Mouse (Mus musculus) midbrain, postnatal 0 days (tissue): ENCODE measurements at regions not wholly inside any gene's neighbourhood (a gene's known extent, or its start where the extent isn't known, plus 50 kb on each side); places are given as distances from the start of the nearest gene placed in this dataset.

Source experiments
- ATAC-seq: fragments of 200-750 bp; cut with Nextera tagmentation; 2 replicates; pipeline ENCODE4 v1.8.0; 2017; ENCODE audit warnings: moderate number of reproducible peaks, mild to moderate bottlenecking, moderate TSS enrichment, moderate library complexity; ENCODE audit not compliant: low FRiP score
- DNase-seq: peaks from one replicate; pipeline ENCODE4 v3.0.0-alpha.2; 2015; ENCODE audit warnings: low spot score
- H3K27ac ChIP-seq: fragments of 300-500 bp; sonication (generic); 2 replicates; pipeline ENCODE4 v1.5.1; 2014; ENCODE audit warnings: low read depth, mild to moderate bottlenecking, low read length, mixed read lengths
- H3K27me3 ChIP-seq: fragments of 300-500 bp; sonication (generic); 2 replicates; pipeline ENCODE4 v1.6.1; 2014; ENCODE audit warnings: low read length, control low read depth, mixed read lengths; ENCODE audit not compliant: insufficient read depth
- H3K36me3 ChIP-seq: fragments of 300-500 bp; sonication (generic); 2 replicates; pipeline ENCODE4 v1.6.1; 2014; ENCODE audit warnings: low read length, control low read depth, mixed read lengths; ENCODE audit not compliant: insufficient read depth
- H3K4me1 ChIP-seq: fragments of 300-500 bp; sonication (generic); 2 replicates; pipeline ENCODE4 v1.6.1; 2014; ENCODE audit warnings: mild to moderate bottlenecking, control low read depth, antibody characterized with exemption, low read length, mixed read lengths; ENCODE audit not compliant: insufficient read depth
- H3K4me2 ChIP-seq: fragments of 300-500 bp; sonication (generic); 2 replicates; pipeline ENCODE4 v1.6.1; 2014; ENCODE audit warnings: low read depth, mild to moderate bottlenecking, low read length, mixed read lengths; ENCODE audit not compliant: poor library complexity, severe bottlenecking
- H3K4me3 ChIP-seq: fragments of 300-500 bp; sonication (generic); 2 replicates; pipeline ENCODE4 v1.5.1; 2014; ENCODE audit warnings: low read depth, mild to moderate bottlenecking, low read length, moderate library complexity
- H3K9ac ChIP-seq: fragments of 300-500 bp; sonication (generic); replicated peaks from 2 replicates; pipeline ENCODE4 v1.6.1; 2014; ENCODE audit warnings: mild to moderate bottlenecking, low read length, moderate library complexity, mixed read lengths; ENCODE audit not compliant: poor library complexity, severe bottlenecking
- H3K9me3 ChIP-seq: fragments of 300-500 bp; sonication (generic); 2 replicates; pipeline ENCODE4 v1.6.1; 2016; ENCODE audit warnings: low read length, control low read depth
- CTCF ChIP-seq: IDR thresholded peaks from 2 replicates; pipeline ENCODE4 v1.5.1; 2016; ENCODE audit warnings: antibody characterized with exemption, mild to moderate bottlenecking
- WGBS: fragments of 180-500 bp; shearing (Covaris S2); extraction: QIAGEN DNeasy Blood & Tissue Kit; methylation state at CpG from one replicate; pipeline ENCODE4 v1.1.7; 2014; 5-methylcytosine and 5-hydroxymethylcytosine counted together

DNA sequence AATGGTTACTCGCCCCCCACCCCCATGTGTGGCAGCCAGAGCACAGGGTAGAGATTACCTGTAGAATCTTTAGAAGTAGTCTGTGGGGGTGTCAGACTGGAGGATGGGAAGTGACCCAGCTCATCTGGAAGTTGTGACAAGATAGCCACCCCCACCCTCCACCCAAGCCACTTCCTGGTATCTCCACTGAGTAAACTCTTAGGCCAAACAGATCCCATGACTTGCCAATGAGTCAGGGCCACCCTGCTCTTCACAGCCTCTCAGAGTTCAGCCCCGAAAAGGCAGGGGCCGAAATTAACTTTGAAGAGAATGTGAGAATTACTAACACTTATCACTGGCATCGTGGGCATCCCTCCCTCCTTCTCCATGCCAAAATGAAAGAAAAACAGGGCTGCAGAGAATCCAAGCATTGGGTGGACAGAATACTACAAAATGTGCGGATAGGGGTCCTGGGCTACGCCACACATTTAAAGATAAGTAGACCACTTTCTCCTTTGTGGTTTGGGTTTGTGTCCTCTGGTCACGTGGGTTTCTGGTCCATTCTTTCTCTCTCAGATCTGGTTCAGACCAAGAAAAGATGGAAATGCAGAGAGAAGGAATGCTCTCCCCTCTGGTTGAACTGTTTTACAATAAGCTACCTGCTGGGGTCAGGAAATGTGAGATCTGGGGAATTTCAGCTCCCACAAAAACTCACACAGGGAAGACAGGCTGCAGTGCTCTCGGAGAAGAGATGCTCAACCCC lies 250.6 kb downstream of the Sox9 start:
- Histone ChIP-seq H3K4me3 (no peak overlapping the region), H3K4me2 (no peak overlapping the region), H3K9me3 (no peaks in the 10 kb centered on the region), H3K4me1 (no peaks in the 10 kb centered on the region), H3K27me3 (no peaks in the 10 kb centered on the region), H3K27ac (no peak overlapping the region), H3K36me3 (no peaks in the 10 kb centered on the region), H3K9ac (no peak overlapping the region)
- WGBS, result 84% methylated on average over 8 of the region's 8 CpGs
- TF ChIP-seq CTCF, result no peak
- ATAC-seq, result no peak
- DNase-seq, result no peak

DNA sequence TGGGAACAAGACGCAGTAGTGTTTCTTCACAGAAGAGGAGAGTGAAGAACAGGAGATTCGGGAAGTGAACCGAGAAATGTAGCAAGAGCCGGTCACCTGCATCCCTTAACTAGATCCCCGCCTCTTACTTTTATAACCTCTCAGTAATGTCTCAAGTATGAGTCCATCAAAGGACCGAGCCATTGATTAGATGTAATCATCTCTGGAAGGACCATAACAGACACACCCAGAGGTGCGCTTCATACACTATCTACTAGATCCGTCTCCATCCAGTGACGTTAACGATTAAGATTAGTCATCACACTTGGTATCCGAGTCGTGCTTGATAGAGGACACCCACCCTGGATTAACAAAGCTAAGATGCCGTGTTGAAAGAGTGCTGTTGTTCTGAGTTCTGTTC lies 252.9 kb downstream of the Sox9 start:
- H3K36me3 ChIP-seq, result no peaks in the 10 kb centered on the region
- ATAC-seq, result no peak
- H3K4me2 ChIP-seq, result no peak overlapping the region
- H3K27ac ChIP-seq, result no peak overlapping the region
- no peaks in the 10 kb centered on the region for H3K9me3 ChIP-seq
- WGBS, result 93% methylated on average over 13 of the region's 13 CpGs
- H3K9ac ChIP-seq, result no peak overlapping the region
- no peak for DNase-seq
- TF ChIP-seq CTCF, result no peak
- H3K4me3 ChIP-seq, result no peak overlapping the region
- H3K27me3 ChIP-seq, result no peaks in the 10 kb centered on the region
- H3K4me1 ChIP-seq, result no peaks in the 10 kb centered on the region

DNA sequence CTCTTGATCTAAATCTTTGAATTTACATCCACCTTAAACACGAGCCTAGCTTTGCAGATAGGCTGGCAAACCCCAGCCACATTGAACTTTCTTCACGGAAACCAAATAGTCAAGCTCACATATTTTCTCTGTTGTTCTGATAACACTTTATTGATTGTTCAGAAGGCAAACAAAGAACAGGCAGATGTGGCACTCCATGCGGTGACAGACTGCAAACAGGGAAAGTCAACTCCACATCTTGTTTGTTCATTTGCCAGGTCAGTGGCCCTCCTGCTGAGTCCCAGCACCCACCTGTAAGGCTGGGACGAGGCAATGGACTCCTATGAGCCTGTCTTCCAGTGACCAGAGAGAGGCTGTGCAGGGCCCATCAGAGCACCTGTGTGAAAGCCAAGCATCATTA lies 255.7 kb downstream of the Sox9 start:
- DNase-seq, result no peak
- Histone ChIP-seq H3K36me3 (no peaks in the 10 kb centered on the region), H3K27me3 (no peaks in the 10 kb centered on the region), H3K27ac (no peak overlapping the region), H3K9ac (no peak overlapping the region), H3K4me2 (no peak overlapping the region), H3K9me3 (no peaks in the 10 kb centered on the region), H3K4me1 (no peaks in the 10 kb centered on the region), H3K4me3 (no peak overlapping the region)
- WGBS, result 81% methylated on average over 4 of the region's 4 CpGs
- no peak for TF ChIP-seq CTCF
- ATAC-seq, result no peak

DNA sequence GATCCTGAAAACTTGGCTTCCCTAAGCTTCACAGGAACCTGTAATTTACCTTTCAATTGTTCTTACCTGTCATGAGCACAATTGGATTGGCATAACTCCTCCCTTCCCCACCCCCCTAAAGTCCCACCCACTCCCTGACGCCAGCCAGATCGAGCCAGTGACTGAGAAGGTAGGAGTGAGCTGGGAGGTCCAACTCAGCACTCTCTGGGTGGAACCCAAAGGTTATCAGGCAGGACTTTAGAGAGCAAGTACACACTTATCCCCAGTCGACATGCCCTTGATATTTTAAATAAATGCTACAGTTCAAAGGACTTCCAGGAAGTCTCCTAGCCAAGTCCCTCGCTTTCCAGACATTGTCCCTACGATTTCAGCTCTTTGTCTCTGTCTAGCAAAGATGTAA lies 260.7 kb downstream of the Sox9 start:
- no peaks in the 10 kb centered on the region for H3K27me3 ChIP-seq
- no peak overlapping the region for H3K4me2 ChIP-seq
- H3K4me3 ChIP-seq, result no peak overlapping the region
- ATAC-seq, result no peak
- TF ChIP-seq CTCF, result no peak
- H3K9ac ChIP-seq, result no peak overlapping the region
- H3K36me3 ChIP-seq, result no peaks in the 10 kb centered on the region
- no peaks in the 10 kb centered on the region for H3K9me3 ChIP-seq
- DNase-seq, result no peak
- no peak overlapping the region for H3K27ac ChIP-seq
- peaks cover 12% of the 10 kb centered on the region for H3K4me1 ChIP-seq
- 60% methylated on average over 5 of the region's 5 CpGs for WGBS

DNA sequence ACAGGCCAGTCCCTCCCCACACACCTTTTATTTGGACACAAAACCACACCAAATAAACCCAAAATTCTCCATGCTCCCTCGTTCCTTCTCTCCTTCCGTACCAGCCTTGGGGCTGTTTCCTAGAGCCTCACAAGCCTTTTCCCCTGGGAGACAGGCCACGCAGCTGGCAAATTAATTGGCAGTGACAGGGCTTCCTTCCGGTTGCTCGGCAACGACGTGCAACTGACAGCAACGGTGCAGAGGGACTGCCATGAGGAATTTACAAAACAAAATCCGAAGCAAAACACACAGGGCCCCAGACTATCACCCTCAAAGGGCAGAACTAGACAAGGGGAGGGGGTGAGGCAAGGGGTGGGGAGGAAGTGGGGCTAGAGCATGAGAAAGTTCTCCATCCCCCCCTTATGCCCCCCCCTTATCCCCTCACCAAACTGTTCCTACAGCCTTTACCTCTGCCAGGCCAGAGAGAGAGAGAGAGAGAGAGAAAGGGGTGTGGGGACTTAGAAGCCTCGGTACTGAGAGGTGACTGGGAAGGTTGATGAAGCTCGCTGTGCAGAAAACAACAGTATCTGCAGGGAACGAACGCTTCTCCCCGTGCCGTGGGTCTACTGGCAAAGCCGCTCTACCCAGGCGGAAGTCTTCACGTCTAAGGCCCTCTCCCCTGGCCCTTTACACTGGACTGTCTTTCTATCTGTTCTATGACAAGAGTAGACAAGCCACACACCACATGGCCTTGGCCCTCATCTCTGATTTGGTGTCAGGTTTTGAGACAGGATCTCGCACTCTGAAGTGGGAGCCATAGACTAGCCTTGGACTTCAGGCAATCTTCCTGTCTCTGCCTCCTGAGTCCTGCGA lies 264.4 kb downstream of the Sox9 start:
- Histone ChIP-seq H3K4me1 (peaks cover 12% of the 10 kb centered on the region), H3K4me3 (no peak overlapping the region), H3K4me2 (peak overlapping the region; percentile 12; the same call in 1 of the 2 replicates), H3K36me3 (no peaks in the 10 kb centered on the region), H3K27me3 (no peaks in the 10 kb centered on the region), H3K9me3 (no peaks in the 10 kb centered on the region), H3K27ac (peak overlapping the region; percentile 73), H3K9ac (no peak overlapping the region)
- 15% methylated on average over 20 of the region's 20 CpGs for WGBS
- ATAC-seq (peak; percentile 77), DNase-seq (peak; percentile 95)
- no peak for TF ChIP-seq CTCF

DNA sequence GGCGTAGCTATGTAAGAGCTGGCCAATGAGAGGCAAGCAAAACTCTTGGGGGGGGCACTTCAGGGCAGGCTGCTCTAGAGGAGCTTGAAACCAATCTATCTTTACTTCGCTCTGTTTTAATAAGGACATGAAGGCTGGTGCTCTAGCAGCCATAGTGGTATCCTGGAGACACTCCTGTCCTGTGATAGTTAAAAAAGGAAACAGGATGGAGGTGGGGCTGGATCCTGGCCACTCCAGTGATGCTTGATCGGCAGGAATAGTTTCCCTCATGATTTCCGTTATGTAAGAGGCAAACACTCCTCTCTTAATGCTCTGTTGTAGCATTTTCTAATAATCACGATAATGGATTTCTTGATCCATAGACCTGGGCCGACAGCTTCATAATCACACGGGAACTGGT lies 266.1 kb downstream of the Sox9 start:
- peaks cover 12% of the 10 kb centered on the region for H3K4me1 ChIP-seq
- H3K27ac ChIP-seq, result no peak overlapping the region
- 83% methylated on average over 7 of the region's 7 CpGs for WGBS
- H3K9ac ChIP-seq, result no peak overlapping the region
- ATAC-seq (no peak), DNase-seq (no peak)
- no peaks in the 10 kb centered on the region for H3K36me3 ChIP-seq
- no peaks in the 10 kb centered on the region for H3K27me3 ChIP-seq
- TF ChIP-seq CTCF, result no peak
- H3K4me3 ChIP-seq, result no peak overlapping the region
- H3K9me3 ChIP-seq, result no peaks in the 10 kb centered on the region
- no peak overlapping the region for H3K4me2 ChIP-seq
